Mouse (Mus musculus) limb, embryonic 14.5 days (tissue): Measurements from ENCODE around the gene Rmi1. TPM values are rescaled to one million over a fixed set of nuclear protein-coding genes. Genes with fewer than 3 reads are reported as not detected.

Experiments
- ATAC-seq: fragments of 200-750 bp; cut with Nextera tagmentation; 2 replicates; pipeline ENCODE4 v1.8.0; 2017; ENCODE audit warnings: low read depth, moderate number of reproducible peaks, moderate TSS enrichment; ENCODE audit not compliant: low FRiP score
- DNase-seq: peaks from one replicate; pipeline ENCODE4 v3.0.0-alpha.2; 2015; ENCODE audit warnings: low spot score
- H3K27ac ChIP-seq: fragments of 300-500 bp; sonication (generic); replicated peaks from 2 replicates; pipeline ENCODE4 v1.5.1; 2014; ENCODE audit warnings: low read depth, mild to moderate bottlenecking, low read length, moderate library complexity, mixed read lengths
- H3K27me3 ChIP-seq: fragments of 300-500 bp; sonication (generic); 2 replicates; pipeline ENCODE4 v1.6.1; 2014; ENCODE audit warnings: low read length, mixed read lengths; ENCODE audit not compliant: control insufficient read depth, insufficient read depth
- H3K36me3 ChIP-seq: fragments of 300-500 bp; sonication (generic); 2 replicates; pipeline ENCODE4 v1.6.1; 2014; ENCODE audit warnings: mild to moderate bottlenecking, low read length, moderate library complexity, mixed read lengths; ENCODE audit not compliant: control insufficient read depth, insufficient read depth
- H3K4me1 ChIP-seq: fragments of 300-500 bp; sonication (generic); 2 replicates; pipeline ENCODE4 v1.6.1; 2014; ENCODE audit warnings: antibody characterized with exemption, low read length, mixed read lengths; ENCODE audit not compliant: control insufficient read depth, insufficient read depth
- H3K4me2 ChIP-seq: fragments of 300-500 bp; sonication (generic); replicated peaks from 2 replicates; pipeline ENCODE4 v1.6.1; 2014; ENCODE audit warnings: low read depth, mild to moderate bottlenecking, low read length, moderate library complexity; ENCODE audit not compliant: severe bottlenecking
- H3K4me3 ChIP-seq: fragments of 300-500 bp; sonication (generic); replicated peaks from 2 replicates; pipeline ENCODE4 v1.5.1; 2014; ENCODE audit warnings: low read length
- H3K9ac ChIP-seq: fragments of 300-500 bp; sonication (generic); 2 replicates; pipeline ENCODE4 v1.6.1; 2014; ENCODE audit warnings: mild to moderate bottlenecking, low read depth, low read length, moderate library complexity; ENCODE audit not compliant: severe bottlenecking
- H3K9me3 ChIP-seq: fragments of 300-500 bp; sonication (generic); 2 replicates; pipeline ENCODE4 v1.6.1; 2016; ENCODE audit warnings: low read length; ENCODE audit not compliant: control insufficient read depth
- POLR2A ChIP-seq: fragments of 200-500 bp; IDR thresholded peaks from 2 replicates; pipeline ENCODE4 v1.8.0; 2012; ENCODE audit warnings: inconsistent platforms, mild to moderate bottlenecking, moderate library complexity, borderline replicate concordance; ENCODE audit not compliant: insufficient read depth, insufficient read length; ENCODE audit errors: extremely low read depth
- WGBS: fragments of 180-500 bp; shearing (Covaris S2); extraction: QIAGEN DNeasy Blood & Tissue Kit; methylation state at CpG from one replicate; pipeline ENCODE4 v1.1.7; 2014; 5-methylcytosine and 5-hydroxymethylcytosine counted together
- polyA plus RNA-seq, 2 experiments: library from polyadenylated mRNA; depleted of rRNA in 1 of 2; stranded (reverse) in 1 of 2; unstranded in 1 of 2; fragments of >200 nt; fragmentation: Nextera tagmentation in 1 of 2; extraction: Ambion mirVana in 1 of 2; gene quantifications; 2 replicates each; pipeline versions ENCODE4 v1.2.1 to v1.2.3; 2012 to 2014

The Rmi1 gene
- polyA plus RNA-seq, 2 experiments = 15.2 to 23.5 TPM

DNA sequence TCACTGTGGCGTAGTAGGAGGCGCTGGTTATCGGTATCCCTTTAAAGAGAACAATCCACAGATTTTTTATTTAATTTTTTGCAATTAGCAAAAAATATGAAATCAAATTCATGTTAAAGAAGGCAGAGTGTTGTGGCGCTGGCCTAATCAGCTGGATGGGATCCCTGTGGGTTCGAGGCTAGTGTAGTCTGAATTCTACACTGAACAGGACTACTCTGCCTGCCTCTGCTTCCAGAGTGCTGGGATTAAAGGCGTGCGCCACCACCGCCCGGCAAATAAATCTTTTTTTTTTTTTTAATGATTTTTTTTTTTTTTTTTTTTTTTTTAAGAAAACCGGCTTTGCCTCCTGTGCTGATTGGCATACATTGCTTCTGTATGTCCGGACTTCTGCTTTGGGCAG lies 17.7 kb upstream of the Rmi1 start:
- Histone ChIP-seq H3K4me3 (peak overlapping the region; percentile 74), H3K27ac (no peak overlapping the region), H3K9me3 (peaks cover 15% of the 10 kb centered on the region), H3K4me1 (peaks cover 5% of the 10 kb centered on the region), H3K36me3 (peaks cover 26% of the 10 kb centered on the region), H3K27me3 (no peaks in the 10 kb centered on the region), H3K9ac (peak overlapping the region; percentile 86), H3K4me2 (peak overlapping the region; percentile 88)
- 42% methylated on average over 11 of the region's 11 CpGs for WGBS
- ATAC-seq (no peak), DNase-seq (no peak)
- TF ChIP-seq POLR2A = no peak

DNA sequence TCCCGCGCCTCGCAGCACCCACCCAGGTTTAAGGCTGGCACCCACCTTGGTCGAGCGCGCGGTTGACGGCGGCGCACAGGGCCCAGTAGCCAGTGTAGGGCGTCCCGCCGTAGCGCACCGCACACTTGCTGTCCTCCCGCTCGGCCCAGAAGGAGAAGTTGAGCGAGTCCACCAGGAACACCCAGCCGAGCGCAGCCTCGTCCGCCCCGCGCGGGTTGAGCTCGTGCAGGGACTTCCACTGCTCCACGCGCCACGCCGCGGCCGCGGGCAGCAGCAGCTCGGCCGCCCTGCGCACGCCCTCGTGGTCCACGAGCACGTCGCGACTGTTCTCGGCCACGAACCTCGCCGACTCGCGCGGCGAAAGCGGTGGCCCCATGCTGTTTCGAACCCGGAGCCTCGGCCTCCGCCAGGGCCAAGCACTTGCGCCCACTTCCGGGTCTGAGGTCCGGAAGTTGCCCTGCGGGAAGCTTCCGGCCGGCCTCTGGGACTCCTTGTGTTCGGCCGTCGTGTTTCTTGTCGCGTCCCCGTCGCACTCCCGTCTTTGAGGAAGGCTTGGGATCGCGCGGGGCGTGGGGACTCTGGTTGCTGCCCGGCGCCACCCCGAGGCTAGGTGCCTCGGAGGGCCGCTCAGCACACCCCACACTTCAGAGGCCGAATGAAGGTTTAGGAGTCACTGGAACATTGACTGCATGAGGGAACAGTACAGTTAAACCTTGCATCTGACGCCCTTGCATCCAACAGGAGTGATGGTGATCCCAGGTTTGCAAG lies 17.1 kb upstream of the Rmi1 start, which contains the start of gene 2210016F16Rik:
2210016F16Rik (minus strand) TSS at position 447 of the 768 bp plus-strand sequence.
- Histone ChIP-seq H3K9ac (peak within 1 kb of the TSS; percentile 86), H3K27me3 (no peaks in the 10 kb centered on the region), H3K9me3 (peaks cover 14% of the 10 kb centered on the region), H3K4me1 (peaks cover 5% of the 10 kb centered on the region), H3K36me3 (peaks cover 28% of the 10 kb centered on the region), H3K4me3 (peak within 1 kb of the TSS; percentile 74), H3K27ac (peak within 1 kb of the TSS; percentile 53; the same call in 1 of the 2 replicates), H3K4me2 (peak within 1 kb of the TSS; percentile 88)
- no peak for TF ChIP-seq POLR2A
- DNase-seq (peak; percentile 48), ATAC-seq (peak; percentile 65)
- WGBS = 4% methylated on average over 69 of the region's 80 CpGs

DNA sequence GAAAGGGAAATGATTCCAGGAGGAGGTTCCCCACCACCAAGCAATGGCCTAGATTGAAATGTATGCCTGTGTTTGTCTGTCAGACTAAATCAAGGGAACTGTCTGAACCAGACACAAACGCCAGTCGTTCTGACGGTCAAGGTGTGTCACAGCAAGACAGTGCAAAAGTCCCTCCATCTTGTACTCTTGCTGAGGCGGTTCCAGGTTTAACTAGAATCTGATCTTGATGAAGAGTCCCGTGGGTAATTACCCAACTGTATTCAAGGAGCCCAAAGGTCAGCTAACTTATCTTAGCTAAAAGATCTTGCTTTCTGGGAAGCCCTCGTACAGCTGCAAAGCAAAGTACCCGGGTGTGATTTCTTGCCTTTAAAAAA lies 16.5 kb upstream of the Rmi1 start:
- H3K9me3 ChIP-seq = peaks cover 10% of the 10 kb centered on the region
- no peak for DNase-seq
- peak overlapping the region; percentile 86 for H3K9ac ChIP-seq
- WGBS = 82% methylated on average over 7 of the region's 7 CpGs
- no peak overlapping the region; the same call in 1 of the 2 replicates for H3K27ac ChIP-seq
- TF ChIP-seq POLR2A = no peak
- ATAC-seq = no peak
- H3K36me3 ChIP-seq = peaks cover 29% of the 10 kb centered on the region
- peaks cover 5% of the 10 kb centered on the region for H3K4me1 ChIP-seq
- peak overlapping the region; percentile 74 for H3K4me3 ChIP-seq
- no peaks in the 10 kb centered on the region for H3K27me3 ChIP-seq
- peak overlapping the region; percentile 88 for H3K4me2 ChIP-seq

DNA sequence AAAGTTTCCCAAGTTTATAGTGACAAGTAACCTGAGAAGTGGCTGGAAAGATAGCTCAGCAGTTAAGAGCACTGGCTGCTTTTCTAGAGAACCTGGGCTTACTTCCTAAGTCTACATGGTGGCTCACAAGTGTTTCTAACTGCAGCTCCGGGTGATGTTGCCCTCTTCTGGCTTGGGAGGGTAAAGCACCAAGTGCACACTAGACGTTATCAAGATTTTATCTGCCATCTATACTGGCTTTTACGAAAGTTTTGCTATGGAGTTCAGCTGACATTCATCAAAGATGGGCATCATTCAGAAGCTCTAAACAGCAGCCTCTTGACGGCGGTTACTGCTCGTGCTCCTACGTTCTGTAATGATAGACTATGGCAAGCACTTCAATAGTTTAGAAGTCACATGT lies 14.1 kb upstream of the Rmi1 start:
- TF ChIP-seq POLR2A = no peak
- no peak overlapping the region for H3K9ac ChIP-seq
- WGBS = 14% methylated on average over 7 of the region's 7 CpGs
- H3K36me3 ChIP-seq = peaks cover 29% of the 10 kb centered on the region
- no peaks in the 10 kb centered on the region for H3K9me3 ChIP-seq
- H3K27ac ChIP-seq = no peak overlapping the region
- DNase-seq (peak; percentile 79), ATAC-seq (peak; percentile 60; the same call in 1 of the 2 replicates)
- H3K27me3 ChIP-seq = no peaks in the 10 kb centered on the region
- peaks cover 5% of the 10 kb centered on the region for H3K4me1 ChIP-seq
- no peak overlapping the region for H3K4me2 ChIP-seq
- no peak overlapping the region for H3K4me3 ChIP-seq

DNA sequence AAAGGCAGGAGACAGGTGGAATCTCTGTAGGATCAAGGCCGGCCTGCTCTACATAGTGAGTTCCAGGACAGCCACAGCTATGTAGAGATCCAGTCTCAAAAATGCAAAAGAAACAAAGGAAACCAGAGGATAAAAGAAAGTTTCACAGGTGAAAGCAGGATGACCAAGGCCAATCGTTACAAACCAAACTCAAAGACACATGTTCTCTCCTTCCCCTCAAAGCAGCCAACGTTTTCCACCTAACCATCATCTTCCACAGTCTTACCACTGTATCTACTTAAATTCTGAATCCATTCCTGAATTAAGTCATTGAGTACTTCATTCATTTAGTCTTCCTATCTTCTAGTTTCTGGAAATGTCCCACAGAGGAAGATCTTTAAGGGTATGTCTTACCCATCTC lies 13.7 kb upstream of the Rmi1 start:
- Histone ChIP-seq H3K4me3 (no peak overlapping the region), H3K4me2 (no peak overlapping the region), H3K9me3 (no peaks in the 10 kb centered on the region), H3K27ac (no peak overlapping the region), H3K4me1 (peaks cover 5% of the 10 kb centered on the region), H3K9ac (no peak overlapping the region), H3K27me3 (no peaks in the 10 kb centered on the region), H3K36me3 (peaks cover 32% of the 10 kb centered on the region)
- DNase-seq (no peak), ATAC-seq (no peak)
- WGBS = 51% methylated on average over 3 of the region's 3 CpGs
- no peak for TF ChIP-seq POLR2A
